Mouse (Mus musculus): ENCODE results near the gene Entpd5.

The Entpd5 gene

GRCm38 (mm10) chr12:84408819-84409507 is at the start of gene Entpd5, which contains the start of gene Bbof1:
Gene Entpd5, minus strand, starts transcription at chr12:84409029.
Gene Bbof1, plus strand, starts transcription at chr12:84409071.
- DNase-seq (ENCODE audit: inconsistent age in 2 of 2, low spot score in 1 of 2): peak; percentile 92 to 97

- DNase-seq (ENCODE audit: inconsistent age in 2 of 2, low spot score in 1 of 2): no peak
These were observed 48.1 kb upstream of the Entpd5 start for GRCm38 (mm10) chr12:84456911-84457310.

DNA sequence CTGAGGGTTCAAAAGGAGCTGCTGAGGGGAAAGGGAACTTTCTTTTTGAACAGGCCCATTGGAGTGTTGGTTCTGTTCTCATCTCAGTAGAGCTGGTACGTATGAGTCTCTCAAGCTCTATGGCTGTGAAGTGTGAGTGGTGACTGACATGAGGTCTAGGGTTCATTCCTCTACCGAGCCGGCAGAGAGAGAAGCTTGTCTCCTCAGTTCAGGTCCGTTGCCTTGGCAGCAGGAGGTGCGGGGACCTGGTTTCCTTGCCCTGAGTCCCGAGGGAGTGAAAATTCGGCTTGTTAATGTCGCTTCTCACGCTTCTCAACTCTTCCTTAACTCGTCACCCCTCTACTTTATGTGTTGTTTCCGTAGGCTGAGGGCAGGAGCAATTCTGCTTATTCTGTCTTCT is 43.0 kb upstream of the Entpd5 start:
- no peak for DNase-seq (ENCODE audit: inconsistent age in 2 of 2, low spot score in 1 of 2)

- peak; percentile 98 to 99 for DNase-seq (ENCODE audit: inconsistent age in 2 of 2, low spot score in 1 of 2)
These were observed 42.2 kb upstream of the Entpd5 start, which contains the start of the genes Aldh6a1 and Lin52 for GRCm38 (mm10) chr12:84450718-84451646. Gene Aldh6a1, minus strand, starts transcription at chr12:84451004. Gene Lin52, plus strand, starts transcription at chr12:84451422.

GRCm38 (mm10) chr12:84450351-84450717 is 41.5 kb upstream of the Entpd5 start:
- no peak for DNase-seq (ENCODE audit: inconsistent age in 2 of 2, low spot score in 1 of 2)

DNA sequence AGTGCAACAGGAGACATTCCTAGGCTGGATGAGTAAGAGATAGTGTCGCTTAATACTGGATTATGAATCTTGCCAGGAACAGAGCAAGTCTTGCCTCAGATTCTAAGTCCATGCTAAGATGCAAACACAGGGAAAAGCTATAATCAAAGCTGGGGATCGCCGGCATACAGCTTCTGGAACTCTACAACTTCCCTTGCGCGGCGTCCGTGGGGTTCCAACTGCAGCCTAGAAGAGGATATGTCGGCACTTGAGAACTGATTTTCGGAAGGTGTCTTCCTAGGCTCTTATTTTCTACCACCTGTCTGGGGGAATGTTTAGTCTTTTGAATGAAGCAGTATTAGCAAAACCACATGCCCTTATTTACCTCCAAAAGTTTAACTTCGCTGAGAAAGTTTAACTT is 41.1 kb upstream of the Entpd5 start:
- peak in 1 of 2 experiments; percentile 54 for DNase-seq (ENCODE audit: inconsistent age in 2 of 2, low spot score in 1 of 2)

GRCm38 (mm10) chr12:84448181-84448580 is 39.4 kb upstream of the Entpd5 start:
- no peak for DNase-seq (ENCODE audit: inconsistent age in 2 of 2, low spot score in 1 of 2)

DNA sequence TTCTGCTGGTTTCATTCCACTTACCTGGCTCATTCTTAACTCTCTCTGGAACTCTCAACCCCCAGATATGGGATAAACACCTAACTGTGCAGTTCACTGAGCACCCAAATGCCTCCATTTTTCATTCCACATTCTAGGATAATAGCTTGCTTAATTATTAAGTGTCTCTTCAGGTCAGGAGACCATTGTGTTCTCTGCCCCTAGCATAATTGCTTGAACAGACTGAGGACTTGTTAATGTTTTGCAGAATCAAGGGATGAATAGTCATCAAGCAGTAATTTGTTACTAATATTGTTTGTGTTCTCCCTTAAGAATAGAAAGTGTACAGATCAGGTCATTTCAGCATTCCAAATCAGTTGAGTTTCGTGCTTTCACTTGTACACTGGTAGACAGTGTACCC is 38.6 kb upstream of the Entpd5 start:
- no peak for DNase-seq (ENCODE audit: inconsistent age in 2 of 2, low spot score in 1 of 2)

DNA sequence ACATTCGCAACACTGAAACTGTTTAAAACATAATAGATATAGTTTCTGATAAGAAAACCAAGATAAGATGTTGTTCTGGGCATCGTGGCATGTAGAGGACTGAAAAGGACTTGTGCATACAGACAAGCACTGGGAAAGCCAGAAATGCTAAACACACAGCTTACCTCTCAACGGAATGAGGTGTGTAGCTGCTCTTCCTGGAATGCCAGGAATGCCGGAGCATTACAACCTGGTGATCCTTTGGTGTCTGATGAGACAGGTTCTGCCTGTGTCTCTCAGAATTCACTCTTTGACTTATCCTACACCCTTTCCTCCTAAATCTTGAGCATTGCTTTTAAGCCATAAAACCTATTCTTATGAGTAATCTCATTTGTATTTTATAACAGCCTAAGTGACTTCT is 33.7 kb upstream of the Entpd5 start:
- no peak for DNase-seq (ENCODE audit: inconsistent age in 2 of 2, low spot score in 1 of 2)

GRCm38 (mm10) chr12:84438697-84439096 is 29.9 kb upstream of the Entpd5 start:
- DNase-seq (ENCODE audit: inconsistent age in 2 of 2, low spot score in 1 of 2): no peak

GRCm38 (mm10) chr12:84429825-84430224 is 21.0 kb upstream of the Entpd5 start:
- peak in 1 of 2 experiments; percentile 59 for DNase-seq (ENCODE audit: inconsistent age in 2 of 2, low spot score in 1 of 2)

DNA sequence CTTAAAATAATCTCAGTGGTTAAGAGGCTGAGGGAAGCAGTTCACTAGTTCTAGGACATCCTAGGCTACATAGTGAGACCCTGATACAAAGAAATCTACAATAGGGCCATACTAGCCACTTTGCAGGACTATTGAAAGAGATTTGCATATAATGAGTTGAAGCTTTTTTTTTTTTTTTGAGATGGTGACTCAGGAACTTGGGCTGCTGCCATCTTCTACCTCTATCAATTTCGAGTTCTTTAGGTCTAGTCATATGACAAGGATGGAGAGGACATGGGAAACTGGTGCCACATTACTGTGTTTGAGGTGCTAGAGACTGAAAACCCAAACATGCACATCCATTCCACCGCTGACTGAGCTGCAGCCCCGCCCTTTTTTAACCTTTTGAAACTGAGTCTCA is 15.2 kb upstream of the Entpd5 start:
- peak in 1 of 2 experiments; percentile 27 for DNase-seq (ENCODE audit: inconsistent age in 2 of 2, low spot score in 1 of 2)

- DNase-seq (ENCODE audit: inconsistent age in 2 of 2, low spot score in 1 of 2): no peak
These were observed 8.7 kb upstream of the Entpd5 start for GRCm38 (mm10) chr12:84417605-84417922.

DNA sequence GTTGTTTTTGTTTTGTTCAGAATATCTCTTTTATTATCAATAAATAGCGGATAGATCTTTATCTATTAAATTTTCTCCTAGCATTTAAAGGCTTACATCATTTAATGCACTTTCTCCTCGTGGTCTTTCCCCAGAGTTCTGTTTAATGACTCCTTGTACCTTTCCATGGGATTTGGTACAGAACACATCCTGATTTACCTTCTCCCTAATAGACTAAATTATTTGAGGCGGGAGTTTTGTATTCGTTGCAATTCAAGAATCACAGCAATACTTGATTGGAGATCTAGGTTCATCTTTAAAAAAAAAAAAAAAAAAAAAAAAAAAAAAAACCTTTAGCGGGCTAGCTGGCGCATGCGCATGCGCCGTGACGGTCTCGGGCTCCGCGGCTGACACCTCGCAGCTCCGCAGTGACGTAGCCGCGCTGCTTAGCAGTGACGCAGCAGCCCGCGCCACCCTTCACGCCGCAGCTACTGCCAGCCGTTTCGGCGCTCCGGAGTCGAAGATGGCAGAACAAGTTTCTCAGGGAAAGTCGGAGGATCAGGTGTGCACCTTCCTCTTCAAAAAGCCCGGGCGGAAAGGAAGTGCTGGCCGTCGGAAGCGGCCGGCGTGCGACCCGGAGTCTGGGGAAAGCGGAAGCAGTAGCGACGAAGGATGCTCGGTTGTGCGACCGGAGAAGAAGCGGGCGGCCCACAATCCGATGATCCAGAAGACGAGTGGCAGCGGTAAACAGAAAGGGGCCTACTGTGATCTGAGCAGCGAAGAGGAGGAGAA is 8.2 kb upstream of the Entpd5 start, which contains the start of gene Rnf113a2:
Rnf113a2 (plus strand) TSS at position 363 of the 771 bp plus-strand sequence.
- peak; percentile 88 to 95 for DNase-seq (ENCODE audit: inconsistent age in 2 of 2, low spot score in 1 of 2)

DNA sequence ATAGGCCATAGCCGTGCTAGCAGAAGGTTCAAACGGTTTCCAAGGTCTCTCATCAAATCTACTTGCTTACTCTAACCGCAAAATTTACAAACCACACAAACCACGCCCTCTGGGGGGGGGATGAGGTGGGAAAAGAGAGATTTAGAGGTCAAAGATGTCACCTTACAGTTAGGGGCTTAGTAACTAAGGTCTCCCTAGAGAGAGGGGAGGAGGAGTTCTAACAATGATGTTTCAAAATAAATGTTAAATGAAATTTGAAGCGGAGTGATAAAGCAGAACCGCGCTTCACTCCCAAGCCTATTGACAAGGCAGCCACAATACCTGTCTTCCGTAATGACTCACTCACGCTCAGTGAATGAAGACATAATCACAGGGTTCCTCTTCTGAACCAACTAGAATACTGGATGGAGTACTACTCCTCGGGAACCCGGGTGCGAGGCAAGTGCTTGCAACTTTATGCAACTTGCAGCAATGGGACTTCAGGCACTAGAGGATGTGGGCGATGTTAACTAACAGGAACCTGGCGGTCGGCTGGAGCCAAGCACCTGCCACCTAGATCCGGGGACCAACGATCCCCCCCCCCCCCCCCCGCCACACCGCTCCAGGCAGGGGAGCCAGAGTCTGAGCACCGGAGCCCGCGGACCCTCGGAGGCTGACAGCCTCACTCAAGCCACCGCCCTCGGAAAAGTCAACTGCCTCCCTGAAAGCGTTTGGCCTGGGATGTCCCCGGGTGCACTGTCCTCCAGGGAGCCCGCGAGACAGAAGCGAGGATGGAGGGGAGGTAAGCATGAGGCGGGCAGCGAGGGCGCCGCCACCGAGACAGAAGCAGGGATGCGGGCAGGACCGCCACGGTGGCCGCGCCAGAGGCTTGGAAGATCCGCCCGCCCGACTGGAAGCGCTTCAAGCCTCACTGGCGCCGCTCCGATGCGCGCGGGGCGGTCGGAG is 683 bp downstream of the Entpd5 start:
- DNase-seq (ENCODE audit: inconsistent age in 2 of 2, low spot score in 1 of 2): peak; percentile 41 to 73

GRCm38 (mm10) chr12:84407259-84407658 is 1.6 kb downstream of the Entpd5 start:
- no peak for DNase-seq (ENCODE audit: inconsistent age in 2 of 2, low spot score in 1 of 2)

- DNase-seq (ENCODE audit: inconsistent age in 2 of 2, low spot score in 1 of 2): no peak
These were observed 4.3 kb downstream of the Entpd5 start for GRCm38 (mm10) chr12:84404541-84404940.

- DNase-seq (ENCODE audit: inconsistent age in 2 of 2, low spot score in 1 of 2): no peak
These were observed 5.9 kb downstream of the Entpd5 start for GRCm38 (mm10) chr12:84402923-84403322.

- DNase-seq (ENCODE audit: inconsistent age in 2 of 2, low spot score in 1 of 2): peak; percentile 63 to 90
These were observed 8.2 kb downstream of the Entpd5 start for GRCm38 (mm10) chr12:84400653-84401052.

DNA sequence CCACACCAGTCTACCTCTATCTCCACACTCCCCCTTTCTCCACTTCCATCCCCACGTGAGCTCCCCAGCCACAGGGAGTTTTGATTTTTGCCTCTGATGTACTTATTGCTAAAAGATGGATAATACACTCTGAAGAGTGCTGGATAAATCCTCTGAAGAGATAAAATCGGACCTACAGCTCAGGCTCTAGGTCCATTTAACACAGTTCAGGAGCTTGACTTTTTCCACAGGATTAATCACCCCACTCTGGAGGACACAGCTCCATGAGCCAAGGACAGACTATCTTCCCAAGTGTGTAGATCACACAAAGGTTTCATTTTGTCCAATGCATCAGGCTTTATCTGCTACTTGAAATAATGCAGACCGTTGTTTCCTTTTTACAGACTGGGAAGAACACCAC is 8.8 kb downstream of the Entpd5 start:
- peak; percentile 55 to 86 for DNase-seq (ENCODE audit: inconsistent age in 2 of 2, low spot score in 1 of 2)
